Mouse (Mus musculus): ENCODE data around the gene Abca9.

GRCm38 (mm10) chr11:110171212-110171611, 3.2 kb upstream of the Abca9 start:
- no peak for TF ChIP-seq CTCF (IDR thresholded peaks at IDR 0.05; ENCODE audit: low read depth)
- TF ChIP-seq EP300 (IDR thresholded peaks at IDR 0.05; ENCODE audit: low read depth), result no peak
